Mouse (Mus musculus) heart, postnatal 10 days (tissue): ENCODE data around the gene Vsig1. TPM values are rescaled to one million over a fixed set of nuclear protein-coding genes. Genes with fewer than 3 reads are reported as not detected.

Experiments
- total RNA-seq, 2 experiments: library from RNA; stranded (reverse); gene quantifications; 2 replicates each; pipeline ENCODE4 v1.2.3; 2021

Vsig1 gene
- total RNA-seq, 2 experiments from 2014 or later = not detected

Other genes starting within 250 kb of the Vsig1 start
- gene Mid2, start 243.0 kb upstream of the Vsig1 start, total RNA-seq = 10 to 100 TPM; 19.9 to 25.9 TPM
- gene Tex13b, start 94.2 kb upstream of the Vsig1 start, total RNA-seq = not detected
- 10 to 100 TPM; 14.7 to 18.4 TPM for gene Psmd10, start 49.1 kb downstream of the Vsig1 start, total RNA-seq
- 10 to 100 TPM; 11.3 to 13.1 TPM for gene Atg4a, start 49.3 kb downstream of the Vsig1 start, total RNA-seq